26 mouse cellular contexts compared by ENCODE assay signal in genomic region chr5:116018196-116018595, GRCm38 (mm10). TPM values are rescaled to one million over a fixed set of nuclear protein-coding genes. Genes with fewer than 3 reads are reported as not detected.
DNase-seq lines count a peak whose midpoint lies in the region; ATAC-seq and TF ChIP-seq lines count a peak whose summit lies in the region.
"Had no signal": no experiment of that assay in that cellular context is flagged by ENCODE, and none has a peak within 500 bp of the region (broad histone marks: within the 10 kb centered on the region; RNA-seq: fewer than 3 reads in every experiment).

No protein-coding gene starts in this region.

- no peak overlapping the region for H3K4me3 ChIP-seq in heart, adult 2 months
- no peak overlapping the region for H3K4me3 ChIP-seq in heart, postnatal 0 days (ENCODE audit: low read depth, low read length)
- H3K4me3 ChIP-seq in kidney, postnatal 0 days (replicated peaks; ENCODE audit: low read depth, low read length), result no peak overlapping the region
- H3K4me3 ChIP-seq: erythroblast, embryonic 14.5 days; gastrocnemius, adult 2 months; midbrain, embryonic 12.5 days; neural tube, embryonic 13.5 days had no signal

- no peaks in the 10 kb centered on the region for H3K27me3 ChIP-seq in heart, adult 2 months (ENCODE audit: control insufficient read depth, insufficient read depth, low read length)
- no peaks in the 10 kb centered on the region for H3K27me3 ChIP-seq in heart, postnatal 0 days (ENCODE audit: control insufficient read depth, insufficient read depth, low read length)
- H3K27me3 ChIP-seq in kidney, postnatal 0 days (ENCODE audit: insufficient read depth, low read length), result no peaks in the 10 kb centered on the region
- H3K27me3 ChIP-seq: CH12.LX; midbrain, embryonic 12.5 days; neural tube, embryonic 13.5 days had no signal

- peaks cover 10% of the 10 kb centered on the region for H3K36me3 ChIP-seq in heart, adult 2 months (ENCODE audit: control insufficient read depth, insufficient read depth, low read length)
- H3K36me3 ChIP-seq in heart, postnatal 0 days (replicated peaks; ENCODE audit: control insufficient read depth, insufficient read depth, low read length), result peaks cover 78% of the 10 kb centered on the region
- peaks cover 72% of the 10 kb centered on the region for H3K36me3 ChIP-seq in kidney, postnatal 0 days (ENCODE audit: insufficient read depth, low read length)

- H3K9me3 ChIP-seq in heart, postnatal 0 days (replicated peaks; ENCODE audit: control insufficient read depth, low read length), result no peaks in the 10 kb centered on the region
- no peaks in the 10 kb centered on the region for H3K9me3 ChIP-seq in kidney, postnatal 0 days (replicated peaks; ENCODE audit: low read length)
- H3K9me3 ChIP-seq: midbrain, embryonic 12.5 days; neural tube, embryonic 13.5 days had no signal

- no peaks in the 10 kb centered on the region for H3K79me2 ChIP-seq in heart, adult 2 months (replicated peaks; ENCODE audit: control insufficient read depth, insufficient read depth, low read length)

- peak overlapping the region; percentile 78 for H3K27ac ChIP-seq in heart, adult 2 months
- H3K27ac ChIP-seq in heart, postnatal 0 days (ENCODE audit: low read depth), result 0 out of 2 replicates have a peak overlapping the region, but pooled peaks have one; percentile 91
- peak overlapping the region; percentile 47; the same call in 1 of the 2 replicates for H3K27ac ChIP-seq in kidney, postnatal 0 days
- H3K27ac ChIP-seq: hindbrain, embryonic 14.5 days; midbrain, embryonic 12.5 days; neural tube, embryonic 13.5 days had no signal

- no peak for ATAC-seq in heart, postnatal 0 days (ENCODE audit: insufficient read depth, low read depth)
- ATAC-seq in kidney, postnatal 0 days (replicated peaks; ENCODE audit: low FRiP score, low read depth), result no peak
- ATAC-seq: activated CD4-positive, CD25-positive, alpha-beta regulatory T cell, adult 4 months; forebrain, embryonic 16.5 days had no signal

- no peak for TF ChIP-seq POLR2A in heart, adult 2 months (IDR thresholded peaks at IDR 0.05; ENCODE audit: insufficient read depth, low read depth, low read length)

- no peak overlapping the region for H3K4me2 ChIP-seq in heart, postnatal 0 days (ENCODE audit: low read depth, low read length)
- no peak overlapping the region for H3K4me2 ChIP-seq in kidney, postnatal 0 days (ENCODE audit: low read length)
- H3K4me2 ChIP-seq: hindbrain, embryonic 14.5 days; midbrain, embryonic 12.5 days; neural tube, embryonic 13.5 days had no signal

- no peak for DNase-seq in heart, adult 2 months
- no peak for DNase-seq in heart, adult 11 months
- DNase-seq in heart, postnatal 0 days (ENCODE audit: low spot score), result no peak
- no peak for DNase-seq in heart, postnatal 36 days
- no peak for DNase-seq in kidney, postnatal 0 days (ENCODE audit: low spot score)
- DNase-seq in kidney, adult 8-10 months, result no peak
- DNase-seq in lung, adult 18-20 months, result peak; percentile 38 to 63
- no peak for DNase-seq in lung, postnatal 10 days
- DNase-seq: adrenal gland, adult 8-10 months; cerebellum, adult 2 months; cerebellum, postnatal 14 days; gastrocnemius, adult 2 months; gastrocnemius, postnatal 36 days; layer of hippocampus, postnatal 36 days; left cerebral cortex, postnatal 4 days; lung, postnatal 14 days; right cerebral cortex, postnatal 4 days; thymus, adult 18-20 months; thymus, postnatal 25 days had no signal

- no peak for TF ChIP-seq CTCF in heart, adult 2 months (IDR thresholded peaks at IDR 0.05)
- no peak for TF ChIP-seq CTCF in heart, postnatal 0 days (IDR thresholded peaks at IDR 0.05; ENCODE audit: low read depth)
- TF ChIP-seq CTCF in kidney, postnatal 0 days (IDR thresholded peaks at IDR 0.05; ENCODE audit: low read depth), result no peak

- intact Hi-C loops in heart, adult 2 months (cut with DNase I), result no loop called here
- intact Hi-C loops in heart, postnatal 36 days (cut with DNase I), result loop anchor here (5.0 kb wide), 1 partner anchor 171 kb away; the partner anchor contains the start of gene Cit

- no peak overlapping the region for H3K9ac ChIP-seq in heart, adult 2 months (ENCODE audit: low read depth, low read length)
- no peak overlapping the region for H3K9ac ChIP-seq in heart, postnatal 0 days (replicated peaks; ENCODE audit: low read depth, low read length)
- H3K9ac ChIP-seq in kidney, postnatal 0 days (ENCODE audit: low read depth, low read length), result no peak overlapping the region
- H3K9ac ChIP-seq: hindbrain, embryonic 14.5 days; midbrain, embryonic 12.5 days; neural tube, embryonic 13.5 days had no signal

- WGBS in heart, adult 2 months, result 83% methylated on average over 9 of the region's 9 CpGs
- 83% methylated on average over 9 of the region's 9 CpGs for WGBS in heart, postnatal 0 days
- 91% methylated on average over 9 of the region's 9 CpGs for WGBS in kidney, postnatal 0 days

- TF ChIP-seq EP300 in heart, adult 2 months (IDR thresholded peaks at IDR 0.05; ENCODE audit: insufficient read depth, low read depth, low read length), result no peak
- no peak for TF ChIP-seq EP300 in heart, postnatal 0 days (IDR thresholded peaks at IDR 0.05; ENCODE audit: low read depth)

- peaks cover 15% of the 10 kb centered on the region for H3K4me1 ChIP-seq in heart, adult 2 months (ENCODE audit: control insufficient read depth, insufficient read depth, low read length)
- peaks cover 12% of the 10 kb centered on the region for H3K4me1 ChIP-seq in heart, postnatal 0 days (ENCODE audit: control insufficient read depth, insufficient read depth)
- peaks cover 16% of the 10 kb centered on the region; the same call in 1 of the 2 replicates for H3K4me1 ChIP-seq in kidney, postnatal 0 days (replicated peaks; ENCODE audit: insufficient read depth, low read length)

RNA-seq across cellular contexts. Expression of gene Prkab1, which starts 6.1 kb away (rescaled TPM):
- total RNA-seq in heart, adult 2 months (2021), result 10 to 100 TPM; 50.6 to 55.5 TPM
- 64.8 and 69.7 TPM in 2 replicates for polyA plus RNA-seq in heart, adult 2 months (2012; rRNA removed)
- 39.6 and 64.2 TPM in 2 replicates for total RNA-seq in heart, postnatal 0 days (2014; rRNA removed; ENCODE audit: low replicate concordance)
- 35.4 and 38.6 TPM in 2 replicates for polyA plus RNA-seq in heart, postnatal 0 days (2015; fragmentation: Nextera tagmentation; extraction: Ambion mirVana)
- total RNA-seq in heart, postnatal 36 days (2021), result 10 to 100 TPM; 48.7 to 58.3 TPM
- 79.0 and 83.3 TPM in 2 replicates for polyA plus RNA-seq in kidney, postnatal 0 days (2015; fragmentation: Nextera tagmentation; extraction: Ambion mirVana)

Comparison
In these comparisons a context has a peak if more than half of its experiments do, and no peak if none do; other contexts are left out.
1. DNase-seq: peak in lung, adult 18-20 months (2 of 2); none in heart, adult 2 months (0 of 2), heart, adult 11 months (single experiment), heart, postnatal 0 days (single experiment), heart, postnatal 36 days (0 of 2), kidney, postnatal 0 days (single experiment), kidney, adult 8-10 months (0 of 2) and lung, postnatal 10 days (single experiment).
2. Peak in every context shown above with its lines, with median percentiles within 50 percentile points of each other: H3K27ac ChIP-seq.